Mouse (Mus musculus) cerebellum, adult 11 months (tissue): ENCODE data around the gene Vill.

ENCODE experiments used
- DNase-seq: peaks from one replicate; pipeline ENCODE4 v3.0.0; 2022

The Vill gene

DNA sequence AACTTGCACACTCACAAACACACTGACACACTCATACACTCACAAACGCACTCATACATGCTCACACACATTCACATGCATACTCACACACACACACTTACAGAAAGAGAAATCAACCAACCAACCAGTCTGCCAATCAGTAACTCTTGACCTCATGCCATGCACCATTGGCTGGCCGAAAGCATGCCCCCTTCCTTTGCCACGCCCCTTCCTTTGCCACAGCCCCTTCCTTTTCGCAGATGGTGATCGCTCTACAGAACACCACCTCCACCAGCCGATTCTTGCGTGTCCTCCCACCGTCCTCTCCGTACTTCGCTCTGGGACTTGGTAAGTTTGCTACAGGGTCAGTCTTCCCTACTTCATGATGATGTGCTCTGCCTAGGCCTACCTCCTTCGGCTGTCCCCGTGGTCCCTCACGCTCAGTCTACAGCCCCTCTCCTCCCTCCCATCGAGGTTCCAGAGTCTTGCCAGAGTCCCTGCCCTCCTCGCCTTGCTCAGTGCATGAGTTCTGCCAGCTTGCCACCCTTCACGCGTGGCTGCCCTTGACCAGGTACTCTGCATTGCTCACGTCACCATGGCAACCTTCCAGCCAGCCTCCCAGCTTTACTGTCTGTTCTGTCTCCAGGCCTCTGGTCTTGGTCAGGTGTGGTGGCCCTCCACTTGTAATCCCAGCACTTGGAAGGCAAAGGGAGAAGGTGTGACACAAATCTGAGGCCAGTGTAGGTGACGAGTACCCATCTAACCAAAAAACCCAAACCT is 67.0 kb downstream of the Vill start:
- no peak for DNase-seq

DNA sequence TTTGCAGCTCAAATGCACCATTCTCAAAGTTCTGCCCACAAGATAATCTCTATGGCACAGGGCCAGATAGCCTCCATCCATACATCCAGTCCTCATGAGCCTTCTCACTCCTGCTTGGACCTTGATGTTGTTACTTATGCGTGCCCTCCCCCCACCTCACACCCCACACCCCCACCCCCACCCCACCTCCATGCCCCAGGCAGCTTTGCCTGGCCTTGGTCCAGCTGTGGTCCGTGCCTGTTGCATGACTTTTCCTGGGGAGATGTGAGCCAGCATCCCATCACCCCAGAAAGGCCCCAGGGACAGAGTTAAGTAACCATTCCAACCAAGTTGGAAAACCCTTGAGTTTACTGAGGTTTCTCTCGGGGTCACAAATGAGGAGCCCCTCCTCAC is 67.6 kb downstream of the Vill start:
- DNase-seq: no peak
